Mouse (Mus musculus): ENCODE data around the gene Lmnb2.

The Lmnb2 gene

GRCm38 (mm10) chr10:80897861-80898510, 20.1 kb downstream of the Lmnb2 start:
- DNase-seq, result peak; percentile 68

DNA sequence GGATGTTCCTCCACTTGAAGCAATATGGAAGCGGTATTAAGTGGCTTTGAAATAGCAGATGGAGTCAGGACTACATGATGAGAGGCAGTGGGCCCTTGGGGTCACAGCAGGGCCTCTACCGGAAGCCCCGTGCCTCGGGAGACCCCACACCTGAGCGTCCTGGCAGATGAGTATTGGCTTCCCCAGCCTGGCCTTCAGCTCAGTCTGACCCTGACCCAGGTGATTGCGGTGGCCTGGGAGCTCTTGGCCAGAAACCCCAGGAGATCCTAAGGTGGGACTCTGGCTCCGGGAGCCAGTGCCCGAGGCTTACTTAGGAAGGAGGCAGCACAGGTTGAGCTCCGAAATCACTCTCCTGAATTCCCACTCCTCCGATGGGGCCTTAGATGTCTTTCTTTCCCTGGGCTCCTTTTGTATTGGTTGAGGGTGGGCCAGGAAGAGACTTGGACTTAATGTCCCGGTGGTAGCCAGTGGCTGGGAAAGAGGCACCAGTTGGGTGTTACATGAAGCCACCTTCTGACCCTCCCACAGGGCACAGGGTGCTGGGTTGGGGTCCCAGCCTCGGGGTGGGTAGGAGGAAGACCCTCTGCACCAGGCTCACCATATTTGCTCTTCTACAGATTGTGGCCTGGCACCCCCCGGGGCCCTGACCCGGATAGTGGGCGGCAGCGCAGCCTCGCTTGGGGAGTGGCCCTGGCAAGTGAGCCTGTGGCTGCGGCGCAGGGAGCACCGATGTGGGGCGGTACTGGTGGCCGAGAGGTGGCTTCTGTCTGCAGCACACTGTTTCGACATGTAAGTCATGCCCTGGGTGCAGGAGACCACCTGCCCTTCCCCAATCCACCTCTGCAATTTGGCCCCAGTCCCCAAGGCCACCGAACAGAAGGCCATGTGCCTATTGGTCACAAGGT, 21.2 kb downstream of the Lmnb2 start:
- DNase-seq, result no peak

GRCm38 (mm10) chr10:80895697-80896096, 22.3 kb downstream of the Lmnb2 start:
- no peak for DNase-seq

GRCm38 (mm10) chr10:80895100-80895499, 22.9 kb downstream of the Lmnb2 start:
- DNase-seq, result no peak

GRCm38 (mm10) chr10:80887181-80887580, 30.9 kb downstream of the Lmnb2 start:
- DNase-seq, result no peak

GRCm38 (mm10) chr10:80881301-80881700, 36.7 kb downstream of the Lmnb2 start:
- peak; percentile 74 for DNase-seq

DNA sequence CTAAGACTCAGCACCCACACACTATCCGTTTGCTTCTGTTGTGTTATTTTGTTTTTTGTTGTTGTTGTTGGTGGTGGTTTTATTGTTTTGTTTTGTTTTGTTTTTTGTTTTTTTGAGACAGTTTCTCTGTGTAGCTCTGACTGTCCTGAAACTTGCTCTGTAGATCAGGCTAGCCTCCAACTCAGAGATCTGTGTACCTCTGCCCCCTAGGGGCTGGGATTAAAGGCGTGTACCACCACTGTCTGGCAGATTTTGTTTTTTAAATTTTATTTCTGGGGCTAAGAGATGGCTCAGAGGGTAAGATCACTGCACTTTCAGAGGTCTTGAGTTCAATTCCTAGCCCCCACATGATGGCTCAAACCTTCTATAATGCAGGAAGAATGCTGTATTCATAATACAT, 37.1 kb downstream of the Lmnb2 start:
- DNase-seq, result no peak

GRCm38 (mm10) chr10:80880131-80880641, 37.9 kb downstream of the Lmnb2 start:
- DNase-seq, result peak; percentile 67

DNA sequence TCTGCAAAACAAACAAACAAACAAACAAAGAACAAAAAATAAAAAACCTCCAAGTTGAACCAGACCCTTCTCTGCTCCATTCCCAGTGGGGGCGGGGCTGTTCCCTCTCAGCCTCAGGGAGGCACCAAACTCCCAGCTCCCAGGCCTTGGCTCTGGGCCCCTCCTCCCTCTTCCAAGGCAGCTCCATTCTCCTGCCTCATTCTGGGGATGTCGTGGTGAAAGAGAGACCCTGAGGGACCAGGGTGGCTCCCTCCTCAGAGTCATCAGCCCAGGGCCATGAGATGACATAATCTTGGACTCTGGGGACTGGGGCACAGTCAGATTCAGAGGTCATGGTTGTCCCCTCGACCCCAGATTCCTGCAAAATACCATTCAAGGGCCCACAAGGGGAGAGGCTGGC, 41.5 kb downstream of the Lmnb2 start:
- DNase-seq, result no peak

DNA sequence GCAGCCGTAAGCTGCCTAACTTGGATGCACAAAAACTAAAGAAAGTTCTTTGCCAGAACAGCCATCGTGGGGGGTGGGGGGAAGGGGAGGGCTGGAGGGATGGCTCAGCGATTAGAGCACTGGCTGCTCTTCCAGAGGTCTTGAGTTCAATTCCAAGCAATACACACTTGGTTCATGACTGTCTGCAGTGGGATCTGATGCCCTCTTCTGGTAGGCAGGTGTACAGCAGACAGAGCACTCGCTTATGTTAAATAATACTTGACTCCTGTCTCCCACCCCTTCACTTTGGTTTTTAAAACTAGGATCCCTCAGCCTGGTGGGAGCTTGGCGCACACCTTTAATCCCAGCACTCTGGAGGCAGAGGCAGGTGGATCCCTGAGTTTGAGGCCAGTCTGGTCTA, 42.0 kb downstream of the Lmnb2 start:
- DNase-seq, result peak; percentile 53

- no peak for DNase-seq
These were observed 44.0 kb downstream of the Lmnb2 start for GRCm38 (mm10) chr10:80874035-80874434.

GRCm38 (mm10) chr10:80871581-80871980, 46.5 kb downstream of the Lmnb2 start, which contains the start of gene Tmprss9:
TSS of gene Tmprss9 (plus strand) at chr10:80871848.
- DNase-seq, result no peak

DNA sequence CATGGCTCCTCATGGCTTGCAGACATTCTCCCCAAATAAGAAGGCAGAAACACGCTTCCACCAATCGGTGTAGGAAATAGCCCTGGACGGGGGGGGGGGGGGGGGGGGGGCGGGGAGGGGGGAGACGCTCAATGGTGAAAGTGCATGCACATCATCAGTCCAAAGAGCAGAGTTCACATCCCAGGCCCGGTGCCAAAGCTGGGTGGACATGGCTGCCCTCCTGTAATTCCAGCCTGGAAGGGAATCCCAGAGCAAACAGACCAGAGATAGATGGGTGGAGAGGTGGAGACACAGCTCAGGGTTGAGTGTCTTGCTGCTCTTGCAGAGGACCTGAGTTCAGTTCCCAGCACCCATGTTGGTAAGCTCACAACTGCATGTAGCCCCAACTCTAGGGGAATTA, 47.1 kb downstream of the Lmnb2 start:
- no peak for DNase-seq

GRCm38 (mm10) chr10:80864446-80864845, 53.6 kb downstream of the Lmnb2 start:
- DNase-seq, result no peak

DNA sequence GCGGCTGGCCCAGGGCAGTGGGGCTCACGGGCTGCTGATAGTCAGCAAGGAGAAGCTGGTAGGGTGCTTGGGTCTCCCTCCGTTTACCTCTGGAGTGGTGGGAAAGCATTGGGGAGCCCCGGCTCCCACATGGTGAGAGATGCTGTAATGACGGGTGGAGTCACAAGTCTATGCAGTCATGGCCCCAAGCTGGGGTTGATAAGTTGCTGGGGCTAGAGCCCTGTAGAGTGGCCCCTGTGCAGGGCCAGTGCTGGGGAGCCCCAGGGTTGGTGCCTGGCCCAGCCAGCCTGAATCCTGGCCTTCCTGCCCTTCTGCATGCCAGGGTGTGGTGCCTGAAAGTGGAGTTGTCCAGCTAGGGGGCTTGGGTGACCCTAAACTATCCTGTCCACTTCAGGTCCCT, 55.7 kb downstream of the Lmnb2 start:
- no peak for DNase-seq

- no peak for DNase-seq
These were observed 59.6 kb downstream of the Lmnb2 start for GRCm38 (mm10) chr10:80858350-80858935.

DNA sequence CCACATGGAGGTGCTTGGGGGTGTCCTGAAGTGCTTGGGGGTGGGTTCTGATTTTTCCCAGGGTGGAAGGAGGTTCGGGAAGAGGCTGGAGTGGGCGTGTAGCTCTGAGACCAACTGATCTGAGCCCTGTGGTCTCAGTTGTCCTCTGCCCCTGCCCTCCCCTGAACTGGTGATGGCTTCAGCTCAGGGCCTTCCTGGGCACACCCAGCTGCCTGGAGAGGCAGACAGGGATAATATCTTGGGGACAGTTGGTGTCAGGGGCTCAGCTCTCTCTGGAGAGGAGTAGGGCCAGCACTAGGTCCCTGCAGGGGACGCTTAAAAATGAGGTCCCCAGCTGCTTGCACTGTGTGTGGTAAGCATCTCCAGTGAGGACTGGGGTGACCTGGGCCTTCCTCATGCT, 60.2 kb downstream of the Lmnb2 start:
- no peak for DNase-seq

DNA sequence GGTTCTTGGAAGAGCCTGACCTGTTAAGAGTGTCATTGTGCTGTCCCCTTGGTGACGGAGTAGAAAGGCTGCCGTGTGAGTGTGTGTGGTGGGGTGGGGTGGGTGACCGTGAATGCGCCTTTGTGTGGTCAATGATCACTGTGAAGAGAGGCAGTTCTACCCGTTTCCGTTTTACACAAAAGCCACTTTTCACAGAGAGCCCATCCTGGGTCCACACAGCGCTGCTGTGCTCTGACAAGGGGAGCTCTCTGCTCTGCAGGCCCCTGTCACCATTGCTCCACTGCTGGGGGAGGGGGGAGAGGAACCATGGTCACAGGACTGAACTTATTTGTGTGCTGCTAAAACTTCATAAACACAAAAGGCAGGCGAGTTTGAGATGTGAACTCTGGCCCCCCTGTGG, 60.7 kb downstream of the Lmnb2 start:
- DNase-seq, result no peak

GRCm38 (mm10) chr10:80856908-80857307, 61.1 kb downstream of the Lmnb2 start:
- DNase-seq, result no peak

DNA sequence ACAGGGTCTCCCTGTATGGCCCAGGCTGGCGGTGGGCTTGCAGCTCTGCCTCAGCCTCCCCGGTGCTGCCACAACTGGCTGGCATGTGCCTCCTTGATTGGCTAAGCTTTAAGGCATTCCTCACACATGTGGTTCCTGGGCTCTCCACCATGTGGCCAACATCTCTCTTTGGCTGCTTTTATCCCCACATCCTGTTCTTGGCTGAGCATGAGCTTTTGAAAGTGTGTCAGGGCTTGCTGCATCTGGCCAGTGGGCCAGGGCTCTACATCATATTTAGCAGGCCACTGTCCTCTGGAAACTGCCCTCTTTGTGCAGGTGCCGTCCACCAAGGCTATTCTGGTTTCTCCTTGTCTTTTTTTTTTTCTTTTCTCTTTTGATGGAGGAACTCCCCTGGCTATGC, 61.8 kb downstream of the Lmnb2 start:
- DNase-seq, result no peak

DNA sequence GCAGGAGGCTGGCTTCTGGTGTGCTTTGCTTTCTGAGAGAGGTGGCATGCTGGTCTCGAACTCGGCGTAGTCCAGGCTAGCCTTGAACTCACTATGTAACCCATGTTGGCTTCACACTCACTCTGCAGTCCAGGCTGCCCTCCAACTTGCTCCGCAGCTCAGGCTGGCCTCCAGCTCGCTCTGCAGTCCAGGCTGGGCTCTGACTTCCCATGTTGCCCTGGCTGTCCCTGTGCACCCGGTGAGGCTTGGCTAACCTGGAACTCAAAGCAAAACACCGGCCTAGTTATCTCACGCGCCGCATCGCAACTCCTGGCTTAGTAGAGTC, 62.3 kb downstream of the Lmnb2 start:
- no peak for DNase-seq

GRCm38 (mm10) chr10:80854913-80855748, 62.9 kb downstream of the Lmnb2 start, which contains the start of the genes Lsm7 and Sppl2b:
TSS of gene Lsm7 (minus strand) at chr10:80855209.
TSS of gene Sppl2b (plus strand) at chr10:80855275.
- peak; percentile 96 for DNase-seq
